24 mouse cellular contexts compared by ENCODE assay signal in genomic region chr10:17752478-17752877, GRCm38 (mm10). TPM values are rescaled to one million over a fixed set of nuclear protein-coding genes. Genes with fewer than 3 reads are reported as not detected.
DNase-seq lines count a peak whose midpoint lies in the region; ATAC-seq lines count a peak whose summit lies in the region.
"Had no signal": no experiment of that assay in that cellular context is flagged by ENCODE, and none has a peak within 500 bp of the region (broad histone marks: within the 10 kb centered on the region; RNA-seq: fewer than 3 reads in every experiment).

No protein-coding gene starts in this region.

- H3K27ac ChIP-seq in embryonic facial prominence, embryonic 14.5 days (replicated peaks; ENCODE audit: low read depth, low read length): no peak overlapping the region; the same call in 1 of the 2 replicates
- H3K27ac ChIP-seq in embryonic facial prominence, embryonic 10.5 days (replicated peaks): no peak overlapping the region
- H3K27ac ChIP-seq in midbrain, embryonic 11.5 days (ENCODE audit: low read depth, low read length): no peak overlapping the region
- H3K27ac ChIP-seq in midbrain, embryonic 16.5 days (ENCODE audit: low read length): no peak overlapping the region
- H3K27ac ChIP-seq: embryonic facial prominence, embryonic 13.5 days; forebrain, embryonic 10.5 days; forebrain, embryonic 12.5 days had no signal

- H3K4me2 ChIP-seq in embryonic facial prominence, embryonic 14.5 days (ENCODE audit: low read depth, low read length): no peak overlapping the region
- H3K4me2 ChIP-seq in midbrain, embryonic 11.5 days: no peak overlapping the region
- no peak overlapping the region for H3K4me2 ChIP-seq in midbrain, embryonic 16.5 days (ENCODE audit: low read length)
- H3K4me2 ChIP-seq: embryonic facial prominence, embryonic 13.5 days; forebrain, embryonic 12.5 days had no signal

- no peak overlapping the region for H3K9ac ChIP-seq in embryonic facial prominence, embryonic 14.5 days (ENCODE audit: low read depth, low read length)
- H3K9ac ChIP-seq in midbrain, embryonic 11.5 days (ENCODE audit: low read length): no peak overlapping the region
- no peak overlapping the region for H3K9ac ChIP-seq in midbrain, embryonic 16.5 days (ENCODE audit: low read depth, low read length)
- H3K9ac ChIP-seq: embryonic facial prominence, embryonic 13.5 days; forebrain, embryonic 12.5 days had no signal

- no peak overlapping the region for H3K4me3 ChIP-seq in embryonic facial prominence, embryonic 14.5 days (ENCODE audit: low read depth, low read length)
- no peak overlapping the region for H3K4me3 ChIP-seq in embryonic facial prominence, embryonic 10.5 days
- H3K4me3 ChIP-seq in midbrain, embryonic 11.5 days (ENCODE audit: low read depth, low read length): no peak overlapping the region
- no peak overlapping the region for H3K4me3 ChIP-seq in midbrain, embryonic 16.5 days (ENCODE audit: low read depth, low read length)
- H3K4me3 ChIP-seq: embryonic facial prominence, embryonic 13.5 days; erythroblast, embryonic 14.5 days; forebrain, embryonic 10.5 days; forebrain, embryonic 12.5 days had no signal

- ATAC-seq in embryonic facial prominence, embryonic 14.5 days (ENCODE audit: low read depth): peak; percentile 77; the same call in 1 of the 2 replicates
- ATAC-seq in midbrain, embryonic 11.5 days (ENCODE audit: low FRiP score): no peak
- no peak for ATAC-seq in midbrain, embryonic 16.5 days
- ATAC-seq: CD4-positive, CD25-positive, alpha-beta regulatory T cell, adult 4 months; forebrain, embryonic 14.5 days had no signal

- H3K4me1 ChIP-seq in embryonic facial prominence, embryonic 14.5 days (ENCODE audit: control insufficient read depth, insufficient read depth, low read length): peaks cover 3% of the 10 kb centered on the region; the same call in 1 of the 2 replicates
- H3K4me1 ChIP-seq in embryonic facial prominence, embryonic 10.5 days: no peaks in the 10 kb centered on the region
- H3K4me1 ChIP-seq in midbrain, embryonic 11.5 days (ENCODE audit: control insufficient read depth, insufficient read depth, low read length): no peaks in the 10 kb centered on the region
- no peaks in the 10 kb centered on the region for H3K4me1 ChIP-seq in midbrain, embryonic 16.5 days (ENCODE audit: control insufficient read depth, insufficient read depth, low read length)
- H3K4me1 ChIP-seq: embryonic facial prominence, embryonic 13.5 days; forebrain, embryonic 10.5 days; forebrain, embryonic 12.5 days had no signal

- no peaks in the 10 kb centered on the region for H3K27me3 ChIP-seq in embryonic facial prominence, embryonic 14.5 days (replicated peaks; ENCODE audit: control insufficient read depth, insufficient read depth, low read length)
- no peaks in the 10 kb centered on the region for H3K27me3 ChIP-seq in embryonic facial prominence, embryonic 10.5 days (replicated peaks; ENCODE audit: low read depth, poor library complexity, severe bottlenecking)
- H3K27me3 ChIP-seq in midbrain, embryonic 11.5 days (ENCODE audit: control insufficient read depth, insufficient read depth, low read length): no peaks in the 10 kb centered on the region
- H3K27me3 ChIP-seq in midbrain, embryonic 16.5 days (ENCODE audit: control insufficient read depth, insufficient read depth, low read depth, low read length): no peaks in the 10 kb centered on the region
- H3K27me3 ChIP-seq: embryonic facial prominence, embryonic 13.5 days; forebrain, embryonic 12.5 days had no signal

- no peaks in the 10 kb centered on the region for H3K9me3 ChIP-seq in embryonic facial prominence, embryonic 14.5 days (ENCODE audit: control insufficient read depth, low read length)
- H3K9me3 ChIP-seq in embryonic facial prominence, embryonic 10.5 days: peaks cover 5% of the 10 kb centered on the region; the same call in 1 of the 2 replicates
- peaks cover 2% of the 10 kb centered on the region; the same call in 1 of the 2 replicates for H3K9me3 ChIP-seq in midbrain, embryonic 11.5 days (ENCODE audit: control insufficient read depth, low read length)
- H3K9me3 ChIP-seq in midbrain, embryonic 16.5 days (replicated peaks; ENCODE audit: control insufficient read depth, low read length, poor library complexity, severe bottlenecking): no peaks in the 10 kb centered on the region
- H3K9me3 ChIP-seq: forebrain, embryonic 10.5 days; forebrain, embryonic 12.5 days had no signal

- WGBS in embryonic facial prominence, embryonic 14.5 days: 65% methylated on average over 5 of the region's 5 CpGs
- WGBS in embryonic facial prominence, embryonic 10.5 days: 79% methylated on average over 5 of the region's 5 CpGs
- WGBS in midbrain, embryonic 11.5 days: 75% methylated on average over 5 of the region's 5 CpGs
- 76% methylated on average over 5 of the region's 5 CpGs for WGBS in midbrain, embryonic 16.5 days

- H3K36me3 ChIP-seq in embryonic facial prominence, embryonic 14.5 days (ENCODE audit: control insufficient read depth, insufficient read depth, low read length): no peaks in the 10 kb centered on the region
- H3K36me3 ChIP-seq in embryonic facial prominence, embryonic 10.5 days (replicated peaks): no peaks in the 10 kb centered on the region
- H3K36me3 ChIP-seq in midbrain, embryonic 11.5 days (ENCODE audit: control insufficient read depth, insufficient read depth, low read length): no peaks in the 10 kb centered on the region
- H3K36me3 ChIP-seq in midbrain, embryonic 16.5 days (ENCODE audit: control insufficient read depth, insufficient read depth, low read length): no peaks in the 10 kb centered on the region
- H3K36me3 ChIP-seq: embryonic facial prominence, embryonic 13.5 days; forebrain, embryonic 10.5 days; forebrain, embryonic 12.5 days had no signal

- DNase-seq in embryonic facial prominence, embryonic 14.5 days (ENCODE audit: low spot score): peak; percentile 67
- no peak for DNase-seq in embryonic facial prominence, embryonic 10.5 days (ENCODE audit: low spot score)
- DNase-seq in heart, adult 11 months: peak; percentile 22
- DNase-seq in heart, adult 18-20 months: no peak
- peak; percentile 8 for DNase-seq in midbrain, embryonic 11.5 days (ENCODE audit: low spot score, missing footprints)
- peak; percentile 77 for DNase-seq in gonadal fat pad, adult 2 months (ENCODE audit: low read depth)
- no peak for DNase-seq in left cerebral cortex, adult 18-20 months (ENCODE audit: low spot score in 2 of 2)
- DNase-seq: adrenal gland, adult 2 months; adrenal gland, postnatal 10 days; adrenal gland, postnatal 25 days; B cell, adult 2 months; cerebellum, adult 11 months; cerebellum, adult 2 months; cerebellum, adult 9-10 months; cerebellum, postnatal 10 days; cerebellum, postnatal 25 days had no signal

RNA-seq across cellular contexts. Expression of gene Cited2, which starts 29.5 kb away (rescaled TPM):
- 37.5 and 40.6 TPM in 2 replicates for polyA plus RNA-seq in embryonic facial prominence, embryonic 14.5 days (2014; fragmentation: Nextera tagmentation; extraction: Ambion mirVana)
- polyA plus RNA-seq in embryonic facial prominence, embryonic 10.5 days (2016; fragmentation: Nextera tagmentation; extraction: Ambion mirVana): 43.6 and 53.3 TPM in 2 replicates
- 10 to 100 TPM; 41.5 to 55.5 TPM for total RNA-seq in heart, adult 18-20 months (2021)
- polyA plus RNA-seq in midbrain, embryonic 11.5 days (2014; fragmentation: Nextera tagmentation; extraction: Ambion mirVana): 90.4 and 95.8 TPM in 2 replicates
- polyA plus RNA-seq in midbrain, embryonic 16.5 days (2015; fragmentation: Nextera tagmentation; extraction: Ambion mirVana): 52.8 and 59.7 TPM in 2 replicates
- polyA plus RNA-seq in gonadal fat pad, adult 2 months (2012; rRNA removed): 14.7 and 29.5 TPM in 2 replicates
- total RNA-seq in left cerebral cortex, adult 18-20 months (2021): 10 to 100 TPM; 34.9 to 51.7 TPM

RNA-seq across cellular contexts. Expression of gene Txlnb, which starts 43.5 kb away (rescaled TPM):
- polyA plus RNA-seq in embryonic facial prominence, embryonic 14.5 days (2014; fragmentation: Nextera tagmentation; extraction: Ambion mirVana): 6.7 and 8.2 TPM in 2 replicates
- 0.98 and 1.6 TPM in 2 replicates for polyA plus RNA-seq in embryonic facial prominence, embryonic 10.5 days (2016; fragmentation: Nextera tagmentation; extraction: Ambion mirVana)
- 100 to 1,000 TPM; 325 to 387 TPM for total RNA-seq in heart, adult 18-20 months (2021)
- 5.8 TPM in 2 replicates for polyA plus RNA-seq in midbrain, embryonic 11.5 days (2014; fragmentation: Nextera tagmentation; extraction: Ambion mirVana)
- 0.87 and 1.6 TPM in 2 replicates for polyA plus RNA-seq in midbrain, embryonic 16.5 days (2015; fragmentation: Nextera tagmentation; extraction: Ambion mirVana)
- 0.19 and 0.27 TPM in 2 replicates for polyA plus RNA-seq in gonadal fat pad, adult 2 months (2012; rRNA removed)
- total RNA-seq in left cerebral cortex, adult 18-20 months (2021): under 1 TPM; 0.88 to 0.89 TPM
- total RNA-seq: MEL had no signal

Comparison
In these comparisons a context has a peak if more than half of its experiments do, and no peak if none do; other contexts are left out.
1. DNase-seq: peak in embryonic facial prominence, embryonic 14.5 days (single experiment), heart, adult 11 months (single experiment), midbrain, embryonic 11.5 days (single experiment) and gonadal fat pad, adult 2 months (single experiment); none in embryonic facial prominence, embryonic 10.5 days (single experiment), heart, adult 18-20 months (0 of 2) and left cerebral cortex, adult 18-20 months (0 of 2).